Mouse (Mus musculus): Measurements from ENCODE around the gene Lrrc8a. TPM values are rescaled to one million over a fixed set of nuclear protein-coding genes. Genes with fewer than 3 reads are reported as not detected.

Gene Lrrc8a
- 61.8 and 66.8 TPM in 2 replicates for polyA plus RNA-seq (2014; fragmentation: Nextera tagmentation; extraction: Ambion mirVana)

GRCm38 (mm10) chr2:30237199-30237880 lies at the start of gene Lrrc8a:
TSS of gene Lrrc8a (plus strand) at chr2:30237715.
- Histone ChIP-seq H3K4me3 (ENCODE audit: low read depth, low read length) (peak within 1 kb of the TSS; percentile 89), H3K9me3 (replicated peaks; ENCODE audit: control insufficient read depth, low read length) (no peaks in the 10 kb centered on the region), H3K9ac (ENCODE audit: low read length) (peak within 1 kb of the TSS; percentile 90), H3K36me3 (ENCODE audit: control insufficient read depth, insufficient read depth, low read length) (peaks cover 23% of the 10 kb centered on the region), H3K27me3 (replicated peaks; ENCODE audit: control insufficient read depth, insufficient read depth, low read length) (no peaks in the 10 kb centered on the region), H3K27ac (ENCODE audit: low read depth, low read length) (peak within 1 kb of the TSS; percentile 90), H3K4me2 (ENCODE audit: low read length) (peak within 1 kb of the TSS; percentile 81), H3K4me1 (ENCODE audit: control insufficient read depth, insufficient read depth, low read length) (peaks cover 17% of the 10 kb centered on the region)
- ATAC-seq (peak; percentile 98), DNase-seq (ENCODE audit: low spot score) (peak; percentile 99)
- WGBS, result under 1% methylated on average over 56 of the region's 67 CpGs

- Histone ChIP-seq H3K4me2 (ENCODE audit: low read length) (no peak overlapping the region), H3K36me3 (ENCODE audit: control insufficient read depth, insufficient read depth, low read length) (0 out of 2 replicates have a peak, but pooled peaks cover 2% of the 10 kb centered on the region), H3K9ac (ENCODE audit: low read length) (no peak overlapping the region)
Observed at GRCm38 (mm10) chr2:30191790-30192580, 45.5 kb upstream of the Lrrc8a start.

GRCm38 (mm10) chr2:30194656-30195055 lies 42.9 kb upstream of the Lrrc8a start:
- Histone ChIP-seq H3K36me3 (ENCODE audit: control insufficient read depth, insufficient read depth, low read length) (0 out of 2 replicates have a peak, but pooled peaks cover 2% of the 10 kb centered on the region), H3K4me3 (ENCODE audit: low read depth, low read length) (no peak overlapping the region), H3K9ac (ENCODE audit: low read length) (no peak overlapping the region), H3K4me1 (ENCODE audit: control insufficient read depth, insufficient read depth, low read length) (no peaks in the 10 kb centered on the region), H3K4me2 (ENCODE audit: low read length) (no peak overlapping the region), H3K27me3 (replicated peaks; ENCODE audit: control insufficient read depth, insufficient read depth, low read length) (no peaks in the 10 kb centered on the region), H3K27ac (ENCODE audit: low read depth, low read length) (no peak overlapping the region), H3K9me3 (replicated peaks; ENCODE audit: control insufficient read depth, low read length) (no peaks in the 10 kb centered on the region)
- 41% methylated on average over 3 of the region's 3 CpGs for WGBS
- peak; percentile 38 for DNase-seq (ENCODE audit: low spot score)
- no peak for ATAC-seq

More at GRCm38 (mm10) chr2:30191790-30192580, 45.5 kb upstream of the Lrrc8a start:
- Histone ChIP-seq H3K9me3 (replicated peaks; ENCODE audit: control insufficient read depth, low read length) (no peaks in the 10 kb centered on the region), H3K4me3 (ENCODE audit: low read depth, low read length) (no peak overlapping the region), H3K27me3 (replicated peaks; ENCODE audit: control insufficient read depth, insufficient read depth, low read length) (no peaks in the 10 kb centered on the region), H3K4me1 (ENCODE audit: control insufficient read depth, insufficient read depth, low read length) (no peaks in the 10 kb centered on the region), H3K27ac (ENCODE audit: low read depth, low read length) (no peak overlapping the region)
- ATAC-seq (no peak), DNase-seq (ENCODE audit: low spot score) (no peak)
- 84% methylated on average over 12 of the region's 12 CpGs for WGBS

GRCm38 (mm10) chr2:30198021-30198420 lies 39.5 kb upstream of the Lrrc8a start:
- DNase-seq (ENCODE audit: low spot score) (no peak), ATAC-seq (no peak)
- no peaks in the 10 kb centered on the region for H3K9me3 ChIP-seq (replicated peaks; ENCODE audit: control insufficient read depth, low read length)
- H3K9ac ChIP-seq (ENCODE audit: low read length), result no peak overlapping the region
- WGBS, result 63% methylated on average over 4 of the region's 4 CpGs
- no peaks in the 10 kb centered on the region for H3K27me3 ChIP-seq (replicated peaks; ENCODE audit: control insufficient read depth, insufficient read depth, low read length)
- no peak overlapping the region for H3K4me3 ChIP-seq (ENCODE audit: low read depth, low read length)
- H3K36me3 ChIP-seq (ENCODE audit: control insufficient read depth, insufficient read depth, low read length), result no peaks in the 10 kb centered on the region
- no peak overlapping the region for H3K4me2 ChIP-seq (ENCODE audit: low read length)
- H3K4me1 ChIP-seq (ENCODE audit: control insufficient read depth, insufficient read depth, low read length), result no peaks in the 10 kb centered on the region
- H3K27ac ChIP-seq (ENCODE audit: low read depth, low read length), result no peak overlapping the region

- no peak overlapping the region for H3K4me3 ChIP-seq (ENCODE audit: low read depth, low read length)
- no peaks in the 10 kb centered on the region for H3K36me3 ChIP-seq (ENCODE audit: control insufficient read depth, insufficient read depth, low read length)
- 71% methylated on average over 1 of the region's 1 CpGs for WGBS
- ATAC-seq (no peak), DNase-seq (ENCODE audit: low spot score) (no peak)
- H3K9me3 ChIP-seq (replicated peaks; ENCODE audit: control insufficient read depth, low read length), result no peaks in the 10 kb centered on the region
- H3K27me3 ChIP-seq (replicated peaks; ENCODE audit: control insufficient read depth, insufficient read depth, low read length), result no peaks in the 10 kb centered on the region
- H3K4me1 ChIP-seq (ENCODE audit: control insufficient read depth, insufficient read depth, low read length), result peaks cover 5% of the 10 kb centered on the region
- no peak overlapping the region for H3K4me2 ChIP-seq (ENCODE audit: low read length)
- no peak overlapping the region for H3K9ac ChIP-seq (ENCODE audit: low read length)
- no peak overlapping the region for H3K27ac ChIP-seq (ENCODE audit: low read depth, low read length)
Observed at GRCm38 (mm10) chr2:30199984-30200383, 37.5 kb upstream of the Lrrc8a start.

GRCm38 (mm10) chr2:30200388-30200925 lies 37.1 kb upstream of the Lrrc8a start:
- Histone ChIP-seq H3K9ac (ENCODE audit: low read length) (no peak overlapping the region), H3K4me3 (ENCODE audit: low read depth, low read length) (no peak overlapping the region), H3K36me3 (ENCODE audit: control insufficient read depth, insufficient read depth, low read length) (no peaks in the 10 kb centered on the region), H3K9me3 (replicated peaks; ENCODE audit: control insufficient read depth, low read length) (no peaks in the 10 kb centered on the region), H3K4me1 (ENCODE audit: control insufficient read depth, insufficient read depth, low read length) (peaks cover 5% of the 10 kb centered on the region), H3K27ac (ENCODE audit: low read depth, low read length) (no peak overlapping the region), H3K4me2 (ENCODE audit: low read length) (no peak overlapping the region), H3K27me3 (replicated peaks; ENCODE audit: control insufficient read depth, insufficient read depth, low read length) (no peaks in the 10 kb centered on the region)
- DNase-seq (ENCODE audit: low spot score) (no peak), ATAC-seq (no peak)
- 89% methylated on average over 5 of the region's 5 CpGs for WGBS

- Histone ChIP-seq H3K27me3 (replicated peaks; ENCODE audit: control insufficient read depth, insufficient read depth, low read length) (no peaks in the 10 kb centered on the region), H3K36me3 (ENCODE audit: control insufficient read depth, insufficient read depth, low read length) (no peaks in the 10 kb centered on the region), H3K9ac (ENCODE audit: low read length) (no peak overlapping the region), H3K27ac (ENCODE audit: low read depth, low read length) (no peak overlapping the region), H3K9me3 (replicated peaks; ENCODE audit: control insufficient read depth, low read length) (no peaks in the 10 kb centered on the region), H3K4me3 (ENCODE audit: low read depth, low read length) (no peak overlapping the region), H3K4me2 (ENCODE audit: low read length) (no peak overlapping the region), H3K4me1 (ENCODE audit: control insufficient read depth, insufficient read depth, low read length) (peaks cover 10% of the 10 kb centered on the region)
- no peak for ATAC-seq
- peak; percentile 4 for DNase-seq (ENCODE audit: low spot score)
- WGBS, result 77% methylated on average over 7 of the region's 7 CpGs
Observed at GRCm38 (mm10) chr2:30203439-30203838, 34.1 kb upstream of the Lrrc8a start.

GRCm38 (mm10) chr2:30205255-30205628 lies 32.3 kb upstream of the Lrrc8a start:
- no peaks in the 10 kb centered on the region for H3K36me3 ChIP-seq (ENCODE audit: control insufficient read depth, insufficient read depth, low read length)
- H3K9ac ChIP-seq (ENCODE audit: low read length), result peak overlapping the region; percentile 74
- peak overlapping the region; percentile 66 for H3K27ac ChIP-seq (ENCODE audit: low read depth, low read length)
- WGBS, result 1% methylated on average over 13 of the region's 13 CpGs
- no peaks in the 10 kb centered on the region for H3K27me3 ChIP-seq (replicated peaks; ENCODE audit: control insufficient read depth, insufficient read depth, low read length)
- ATAC-seq, result peak; percentile 61
- no peaks in the 10 kb centered on the region for H3K9me3 ChIP-seq (replicated peaks; ENCODE audit: control insufficient read depth, low read length)
- peak overlapping the region; percentile 89 for H3K4me2 ChIP-seq (ENCODE audit: low read length)
- no peak for DNase-seq (ENCODE audit: low spot score)
- peak overlapping the region; percentile 63 for H3K4me3 ChIP-seq (ENCODE audit: low read depth, low read length)
- H3K4me1 ChIP-seq (ENCODE audit: control insufficient read depth, insufficient read depth, low read length), result peaks cover 10% of the 10 kb centered on the region

Measured in forebrain, embryonic 14.5 days (tissue).